Mouse (Mus musculus): ENCODE measurements around the gene Slc37a2.
A peak's percentile ranks its signal among the peaks of the same experiment; 100 is the strongest.
"Not testable (repeated sequence)": the region's sequence is repeated elsewhere in the genome, so short reads cannot be mapped to it uniquely, and the experiment has no call there.

Slc37a2 gene

DNA sequence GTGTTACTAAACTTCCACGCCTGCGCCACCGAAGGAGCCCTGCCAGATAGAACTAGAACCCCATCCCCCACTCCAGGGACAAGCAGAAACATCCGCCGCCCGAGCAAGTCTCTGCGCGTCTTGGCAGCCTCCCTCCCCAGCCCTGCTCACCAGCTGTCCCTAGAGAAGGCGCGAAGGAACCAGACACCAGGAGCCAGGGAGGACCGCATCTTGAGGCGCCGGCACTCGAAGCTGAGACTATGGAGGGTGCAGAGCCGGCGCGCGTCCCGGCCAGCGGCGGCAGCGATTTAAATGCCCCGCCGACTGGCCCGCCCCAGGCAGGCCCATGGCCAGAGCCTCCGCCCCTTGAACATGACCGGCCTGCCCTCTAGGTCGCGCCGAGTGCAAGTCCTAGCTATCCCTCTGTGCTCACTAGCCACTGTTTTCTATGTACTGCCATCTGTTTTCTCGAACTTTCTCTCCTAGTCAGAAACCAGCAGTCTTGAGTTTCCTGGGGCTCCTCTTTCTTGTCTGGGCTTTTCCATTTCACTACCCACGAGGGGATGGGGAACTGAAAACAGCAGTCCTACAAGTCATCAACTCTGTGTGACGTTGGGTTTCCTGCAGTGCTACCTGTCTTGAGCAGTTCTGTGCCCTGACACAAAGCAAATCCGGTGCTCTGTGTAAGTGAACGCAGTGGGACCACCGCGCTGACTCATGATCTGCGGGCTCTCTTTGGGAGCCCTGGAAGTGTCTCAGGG lies at the start of gene Slc37a2:
Slc37a2 (minus strand) TSS at position 590 of the 740 bp plus-strand sequence.
- DNase-seq: peak; percentile 83

DNA sequence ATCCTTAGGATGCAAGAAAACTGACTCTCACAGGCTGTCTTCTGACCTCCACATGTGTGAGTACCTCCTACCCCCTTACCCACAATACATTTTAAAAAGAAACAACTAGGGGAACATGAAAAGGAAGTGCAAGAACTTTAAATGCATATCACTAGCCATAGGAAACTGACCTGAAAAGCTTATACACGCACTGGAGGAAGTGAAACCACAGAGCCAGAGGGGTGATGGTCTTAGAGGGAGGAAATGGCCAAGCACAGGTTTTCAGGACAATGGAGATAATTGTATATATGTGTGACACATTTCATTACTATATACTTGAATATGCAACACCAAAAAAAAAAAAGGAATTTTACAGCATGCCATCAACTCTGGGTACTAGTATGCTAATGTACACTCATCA lies 46.2 kb upstream of the Slc37a2 start:
- DNase-seq: no peak

- DNase-seq: not testable (repeated sequence)
Observed at GRCm38 (mm10) chr9:37300501-37300900, 45.0 kb upstream of the Slc37a2 start.

GRCm38 (mm10) chr9:37295586-37295985 lies 40.0 kb upstream of the Slc37a2 start:
- no peak for DNase-seq

DNA sequence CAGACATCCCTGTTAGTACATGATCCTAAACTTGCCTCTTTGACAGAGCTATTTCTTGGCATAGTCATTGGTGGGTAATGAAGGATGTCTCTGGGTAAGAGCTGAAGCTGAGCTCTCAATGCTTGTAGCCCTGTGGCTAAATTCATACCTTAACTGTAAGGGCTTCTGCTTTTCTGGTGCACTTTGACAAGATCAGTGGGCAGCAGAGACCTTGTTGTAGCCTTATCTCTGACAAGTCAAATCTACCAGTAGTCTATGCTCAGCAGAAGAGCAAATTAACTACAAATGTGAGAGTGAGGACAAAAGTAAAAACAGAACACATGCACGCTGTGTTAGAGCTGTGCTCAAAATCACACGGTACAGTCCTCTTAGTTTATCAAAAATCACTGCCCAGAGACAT lies 11.1 kb upstream of the Slc37a2 start:
- DNase-seq: no peak

- DNase-seq: peak; percentile 70
Observed at GRCm38 (mm10) chr9:37255889-37256225, 319 bp upstream of the Slc37a2 start.

DNA sequence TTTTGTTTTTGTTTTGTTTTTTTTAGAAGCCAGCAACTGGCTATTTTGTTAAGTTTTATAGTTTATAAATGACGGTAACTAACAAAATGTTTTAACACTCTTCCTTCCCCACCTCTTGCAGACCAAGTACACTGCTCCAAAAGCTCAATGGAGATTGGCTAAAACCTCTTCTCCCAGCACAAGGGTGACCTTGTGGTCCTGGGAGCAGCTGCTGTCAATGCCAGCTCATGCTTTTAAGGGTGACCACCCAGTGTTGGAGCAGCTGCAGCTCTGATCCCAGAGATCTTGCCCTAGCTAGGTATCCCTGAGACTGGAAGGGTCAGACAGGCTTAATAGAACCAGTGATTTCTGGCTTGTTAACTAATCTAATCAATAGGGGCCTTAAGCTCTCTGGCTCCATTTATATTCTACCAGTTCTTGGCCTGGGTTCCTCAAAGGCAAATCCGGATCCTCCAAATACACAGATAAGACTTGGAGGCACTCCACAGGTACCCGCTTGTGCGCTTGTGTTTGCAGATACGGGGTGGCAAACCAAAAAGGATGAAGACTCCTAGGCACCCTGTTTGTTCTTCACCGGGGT lies 917 bp downstream of the Slc37a2 start:
- peak; percentile 29 for DNase-seq

DNA sequence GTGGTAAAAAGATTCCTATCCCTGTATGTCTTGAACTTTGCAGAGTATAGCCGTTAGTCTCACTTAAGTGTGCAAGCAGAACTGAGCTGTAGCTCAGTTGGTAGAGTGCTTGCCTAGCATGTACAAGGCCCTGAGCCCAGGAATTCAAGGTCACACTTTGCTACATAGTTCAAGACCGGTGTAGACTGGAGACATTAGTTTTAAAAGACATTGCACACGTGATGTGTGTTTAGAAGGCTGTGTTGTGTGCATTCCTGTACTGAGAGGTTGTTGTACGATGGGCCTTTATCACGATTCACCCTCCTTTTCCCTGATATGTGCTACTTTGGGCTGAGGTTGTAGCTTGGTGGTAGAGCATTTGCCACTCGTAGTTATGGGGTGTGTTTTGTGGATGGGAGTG lies 4.9 kb downstream of the Slc37a2 start:
- no peak for DNase-seq

- no peak for DNase-seq
Observed at GRCm38 (mm10) chr9:37249976-37250375, 5.6 kb downstream of the Slc37a2 start.

DNA sequence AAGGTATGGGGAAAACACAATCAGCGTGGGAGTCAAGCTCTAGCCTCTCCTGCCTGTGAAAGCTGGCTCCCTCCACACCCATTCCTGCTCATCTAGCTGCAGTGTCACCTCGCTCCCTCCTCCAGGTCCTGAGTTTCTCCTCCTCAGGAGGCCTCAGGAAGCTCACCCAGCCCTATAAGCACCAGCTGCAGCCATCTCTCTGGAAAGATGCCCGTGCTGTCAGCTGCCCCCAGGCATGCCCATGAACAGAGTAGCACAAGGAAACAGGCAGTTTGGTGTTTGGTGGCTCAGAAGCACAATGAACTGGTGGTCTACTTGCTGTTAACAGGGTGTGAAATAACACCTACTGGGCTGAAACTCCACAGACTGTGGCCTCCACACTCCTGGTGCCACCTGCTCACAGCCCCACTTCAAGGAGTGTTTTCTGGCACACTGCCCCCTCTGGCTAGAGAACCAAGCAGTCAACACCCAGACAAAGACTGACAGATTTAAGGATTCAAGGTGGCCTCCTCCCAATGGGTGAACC lies 7.1 kb downstream of the Slc37a2 start:
- no peak for DNase-seq

DNA sequence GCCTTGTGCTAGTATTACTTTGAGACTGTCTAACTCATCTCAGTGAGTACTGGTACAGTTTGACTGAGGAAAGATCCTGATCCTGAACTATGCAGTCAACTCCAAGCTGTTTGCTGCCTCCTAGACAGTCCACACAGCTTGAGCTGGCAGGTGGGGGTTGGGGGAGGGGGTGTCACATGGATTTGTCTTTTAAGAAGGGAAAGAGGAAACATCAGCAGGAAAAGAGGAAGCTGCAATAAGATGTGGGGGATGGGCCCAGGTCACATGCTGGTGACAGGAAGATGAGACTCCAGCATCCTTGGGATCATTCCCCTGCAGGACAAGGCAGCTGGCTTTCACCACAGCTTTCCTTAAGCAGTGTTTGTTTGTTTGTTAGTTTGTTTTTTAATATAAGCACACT lies 8.1 kb downstream of the Slc37a2 start:
- no peak for DNase-seq

DNA sequence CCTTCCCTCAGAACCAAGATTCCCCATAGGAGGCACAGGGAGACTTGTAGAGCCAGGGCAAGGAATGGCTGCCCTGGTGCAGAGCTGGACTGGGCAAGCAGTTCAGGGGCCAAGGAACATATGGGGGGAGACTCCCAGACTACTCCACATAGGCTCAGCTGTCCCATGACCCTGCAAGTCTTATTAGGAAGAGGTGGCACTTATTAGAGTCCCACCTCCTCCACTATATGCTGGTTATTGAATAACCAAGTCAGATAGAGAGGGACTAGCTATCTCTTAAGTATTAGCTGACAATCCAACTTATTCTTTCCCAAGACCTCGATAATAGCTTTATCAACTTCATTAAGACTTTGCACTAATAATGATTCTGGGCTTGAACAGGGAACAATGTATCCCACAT lies 9.7 kb downstream of the Slc37a2 start:
- DNase-seq: no peak

DNA sequence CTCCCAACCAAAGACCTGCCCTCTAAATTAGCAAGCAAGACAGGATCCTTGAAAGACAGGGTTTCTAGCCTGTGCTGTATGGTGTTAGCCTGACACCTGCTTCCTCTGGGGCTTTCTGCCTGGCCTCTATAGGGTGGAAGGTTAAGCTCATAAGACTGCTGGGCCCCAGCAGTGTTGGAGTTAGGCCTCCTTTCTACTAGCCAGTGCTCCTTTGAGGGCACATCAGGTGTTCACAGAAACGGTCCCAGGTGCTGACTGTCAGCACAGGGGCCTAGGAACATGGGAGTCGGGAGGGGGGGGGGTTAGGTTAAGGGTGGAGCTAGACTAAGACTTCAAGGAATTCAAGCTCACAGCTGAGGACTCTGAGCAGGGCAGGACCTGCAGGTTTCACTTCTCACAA lies 10.1 kb downstream of the Slc37a2 start:
- no peak for DNase-seq

DNA sequence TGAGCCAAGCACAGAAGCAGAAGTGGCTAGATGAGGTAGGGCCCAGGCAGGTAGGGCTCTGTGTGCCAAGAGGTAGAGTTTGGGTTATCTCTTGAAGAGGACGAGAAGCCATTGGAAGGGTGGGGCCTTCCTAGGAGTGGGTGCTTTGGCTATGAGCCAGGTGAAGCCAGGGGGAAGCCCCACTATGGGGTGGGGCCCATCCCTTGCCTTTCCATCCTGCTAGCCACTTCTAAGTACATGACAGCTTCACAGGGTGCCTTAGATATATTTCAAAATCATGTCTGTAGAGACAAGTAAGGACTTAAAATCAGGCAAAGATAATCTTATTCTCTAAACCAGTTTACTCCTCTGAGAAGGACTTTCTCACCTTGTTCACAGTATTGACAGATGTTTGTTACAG lies 10.9 kb downstream of the Slc37a2 start:
- no peak for DNase-seq

- DNase-seq: no peak
Observed at GRCm38 (mm10) chr9:37242764-37243163, 12.8 kb downstream of the Slc37a2 start.

- no peak for DNase-seq
Observed at GRCm38 (mm10) chr9:37235951-37236737, 19.4 kb downstream of the Slc37a2 start.

- DNase-seq: peak; percentile 11
Observed at GRCm38 (mm10) chr9:37232201-37233195, 23.0 kb downstream of the Slc37a2 start.

GRCm38 (mm10) chr9:37230486-37231195 lies 24.9 kb downstream of the Slc37a2 start:
- DNase-seq: no peak

- peak; percentile 77 for DNase-seq
Observed at GRCm38 (mm10) chr9:37229880-37230325, 25.6 kb downstream of the Slc37a2 start.

DNA sequence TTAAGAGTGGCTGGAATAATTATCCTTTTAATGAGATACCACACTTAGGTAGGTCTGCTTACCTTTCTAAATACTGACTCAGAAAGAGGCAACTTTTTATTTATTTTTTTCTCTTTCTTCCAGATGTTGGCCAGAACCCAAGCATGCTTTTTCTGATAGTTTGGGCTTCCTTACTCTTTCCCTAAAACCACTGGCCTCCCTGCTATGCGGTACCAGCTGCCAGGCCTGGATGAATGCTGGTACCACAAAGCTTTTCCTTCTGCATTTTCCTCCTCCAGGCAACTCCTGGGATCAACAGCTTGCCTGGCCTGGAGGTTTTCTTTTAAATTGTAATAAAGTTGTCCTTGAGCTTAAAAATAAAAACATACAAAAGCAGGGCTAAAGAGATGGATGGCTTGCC lies 30.0 kb downstream of the Slc37a2 start:
- DNase-seq: no peak

DNA sequence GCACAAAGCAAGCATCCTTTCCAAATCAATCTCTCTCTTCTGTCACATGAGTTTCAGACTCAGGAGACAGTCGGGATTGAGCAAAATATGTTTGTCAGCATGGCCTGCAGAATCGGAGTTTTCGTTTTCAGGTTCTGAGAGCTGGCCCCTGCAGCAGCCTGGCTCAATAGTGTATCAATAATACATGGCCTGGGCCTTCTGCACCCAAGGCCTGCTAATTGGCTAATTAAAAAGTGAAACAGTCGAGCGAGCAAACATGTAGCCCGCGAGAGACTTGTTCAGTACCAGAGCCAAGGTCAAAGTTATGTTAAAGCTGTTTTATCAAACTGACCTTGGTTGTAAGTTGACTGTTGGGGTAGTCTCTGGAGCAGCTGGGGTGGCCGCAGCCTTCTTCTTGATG lies 34.8 kb downstream of the Slc37a2 start:
- DNase-seq: no peak

Data from embryo, embryonic 11 days (tissue).